Mouse (Mus musculus) neural tube, embryonic 15.5 days (tissue): Measurements from ENCODE around the gene Rrad. TPM values are rescaled to one million over a fixed set of nuclear protein-coding genes. Genes with fewer than 3 reads are reported as not detected.

Experiments
- ATAC-seq: fragments of 200-750 bp; cut with Nextera tagmentation; 2 replicates; pipeline ENCODE4 v1.8.0; 2017; ENCODE audit warnings: mild to moderate bottlenecking, moderate TSS enrichment, moderate library complexity; ENCODE audit not compliant: low FRiP score
- H3K27ac ChIP-seq: fragments of 300-500 bp; sonication (generic); replicated peaks from 2 replicates; pipeline ENCODE4 v1.5.1; 2015; ENCODE audit warnings: mild to moderate bottlenecking, inconsistent platforms
- H3K27me3 ChIP-seq: fragments of 300-500 bp; sonication (generic); replicated peaks from 2 replicates; pipeline ENCODE4 v1.6.1; 2015; ENCODE audit warnings: inconsistent platforms
- H3K36me3 ChIP-seq: fragments of 300-500 bp; sonication (generic); 2 replicates; pipeline ENCODE4 v1.6.1; 2015; ENCODE audit warnings: inconsistent platforms
- H3K4me1 ChIP-seq: fragments of 300-500 bp; sonication (generic); 2 replicates; pipeline ENCODE4 v1.6.1; 2015; ENCODE audit warnings: inconsistent platforms
- H3K4me2 ChIP-seq: fragments of 300-500 bp; sonication (generic); 2 replicates; pipeline ENCODE4 v1.6.1; 2015; ENCODE audit warnings: inconsistent platforms, mild to moderate bottlenecking, moderate library complexity
- H3K4me3 ChIP-seq: fragments of 300-500 bp; sonication (generic); replicated peaks from 2 replicates; pipeline ENCODE4 v1.5.1; 2015; ENCODE audit warnings: mild to moderate bottlenecking, inconsistent platforms
- H3K9ac ChIP-seq: fragments of 300-500 bp; sonication (generic); replicated peaks from 2 replicates; pipeline ENCODE4 v1.6.1; 2015; ENCODE audit warnings: mild to moderate bottlenecking, inconsistent platforms
- H3K9me3 ChIP-seq: fragments of 300-500 bp; sonication (generic); replicated peaks from 2 replicates; pipeline ENCODE4 v1.6.1; 2016; ENCODE audit warnings: inconsistent platforms
- WGBS: fragments of 180-500 bp; shearing (Covaris S2); methylation state at CpG from one replicate; pipeline ENCODE4 v1.1.7; 2015; ENCODE audit warnings: mixed read lengths; 5-methylcytosine and 5-hydroxymethylcytosine counted together
- polyA plus RNA-seq: library from polyadenylated mRNA; unstranded; fragments of >200 nt; fragmentation: Nextera tagmentation; extraction: Ambion mirVana; gene quantifications from 2 replicates; pipeline ENCODE4 v1.2.1, GENCODE M21; 2015

The Rrad gene
- polyA plus RNA-seq, 1 experiment from 2014 or later: 4.7 TPM

GRCm38 (mm10) chr8:104609222-104609621 is 21.9 kb downstream of the Rrad start:
- 78% methylated on average over 8 of the region's 8 CpGs for WGBS

GRCm38 (mm10) chr8:104607944-104608343 is 23.2 kb downstream of the Rrad start:
- Histone ChIP-seq H3K9ac (no peak overlapping the region), H3K27ac (no peak overlapping the region), H3K4me2 (no peak overlapping the region), H3K36me3 (no peaks in the 10 kb centered on the region), H3K4me1 (peaks cover 4% of the 10 kb centered on the region; the same call in 1 of the 2 replicates), H3K4me3 (no peak overlapping the region), H3K9me3 (no peaks in the 10 kb centered on the region), H3K27me3 (no peaks in the 10 kb centered on the region)
- no peak for ATAC-seq
- WGBS: 80% methylated on average over 2 of the region's 2 CpGs

More at GRCm38 (mm10) chr8:104609222-104609621, 21.9 kb downstream of the Rrad start:
- Histone ChIP-seq H3K4me1 (no peaks in the 10 kb centered on the region), H3K27me3 (no peaks in the 10 kb centered on the region), H3K27ac (no peak overlapping the region), H3K9ac (no peak overlapping the region), H3K4me3 (no peak overlapping the region), H3K4me2 (no peak overlapping the region), H3K36me3 (no peaks in the 10 kb centered on the region), H3K9me3 (no peaks in the 10 kb centered on the region)
- ATAC-seq: no peak

GRCm38 (mm10) chr8:104606329-104606728 is 24.8 kb downstream of the Rrad start:
- H3K27me3 ChIP-seq: 0 out of 2 replicates have a peak, but pooled peaks cover 6% of the 10 kb centered on the region
- H3K9me3 ChIP-seq: no peaks in the 10 kb centered on the region
- no peak overlapping the region for H3K9ac ChIP-seq
- no peaks in the 10 kb centered on the region for H3K36me3 ChIP-seq
- H3K4me1 ChIP-seq: peaks cover 18% of the 10 kb centered on the region
- H3K4me2 ChIP-seq: no peak overlapping the region
- WGBS: 50% methylated on average over 6 of the region's 6 CpGs
- no peak overlapping the region for H3K27ac ChIP-seq
- ATAC-seq: no peak
- H3K4me3 ChIP-seq: no peak overlapping the region

- no peak overlapping the region for H3K4me2 ChIP-seq
- 57% methylated on average over 4 of the region's 4 CpGs for WGBS
- no peak overlapping the region for H3K9ac ChIP-seq
- ATAC-seq: no peak
- H3K4me3 ChIP-seq: no peak overlapping the region
- H3K36me3 ChIP-seq: no peaks in the 10 kb centered on the region
- H3K4me1 ChIP-seq: peaks cover 18% of the 10 kb centered on the region
- no peaks in the 10 kb centered on the region for H3K9me3 ChIP-seq
- H3K27ac ChIP-seq: no peak overlapping the region
- H3K27me3 ChIP-seq: 0 out of 2 replicates have a peak, but pooled peaks cover 8% of the 10 kb centered on the region
These were observed 27.9 kb downstream of the Rrad start for GRCm38 (mm10) chr8:104603245-104603593.

GRCm38 (mm10) chr8:104602468-104603244 is 28.5 kb downstream of the Rrad start:
- Histone ChIP-seq H3K9me3 (no peaks in the 10 kb centered on the region), H3K4me2 (peak overlapping the region; percentile 54), H3K4me1 (peaks cover 18% of the 10 kb centered on the region), H3K27me3 (0 out of 2 replicates have a peak, but pooled peaks cover 8% of the 10 kb centered on the region), H3K9ac (no peak overlapping the region), H3K27ac (no peak overlapping the region), H3K36me3 (peaks cover under 1% of the 10 kb centered on the region; the same call in 1 of the 2 replicates), H3K4me3 (peak overlapping the region; percentile 22)
- ATAC-seq: peak; percentile 92
- 19% methylated on average over 21 of the region's 21 CpGs for WGBS

- peak overlapping the region; percentile 22; the same call in 1 of the 2 replicates for H3K4me3 ChIP-seq
- H3K36me3 ChIP-seq: peaks cover 2% of the 10 kb centered on the region; the same call in 1 of the 2 replicates
- 0 out of 2 replicates have a peak, but pooled peaks cover 8% of the 10 kb centered on the region for H3K27me3 ChIP-seq
- H3K9me3 ChIP-seq: no peaks in the 10 kb centered on the region
- H3K27ac ChIP-seq: no peak overlapping the region
- H3K4me1 ChIP-seq: peaks cover 18% of the 10 kb centered on the region
- peak; percentile 39; the same call in 1 of the 2 replicates for ATAC-seq
- H3K9ac ChIP-seq: 0 out of 2 replicates have a peak overlapping the region, but pooled peaks have one; percentile 14
- H3K4me2 ChIP-seq: peak overlapping the region; percentile 54
- under 1% methylated on average over 12 of the region's 12 CpGs for WGBS
These were observed 29.2 kb downstream of the Rrad start for GRCm38 (mm10) chr8:104601941-104602371.

- peak overlapping the region; percentile 54; the same call in 1 of the 2 replicates for H3K4me2 ChIP-seq
These were observed 29.7 kb downstream of the Rrad start for GRCm38 (mm10) chr8:104601386-104601785.

GRCm38 (mm10) chr8:104598496-104598895 is 32.6 kb downstream of the Rrad start:
- 73% methylated on average over 6 of the region's 6 CpGs for WGBS
- H3K36me3 ChIP-seq: peaks cover 28% of the 10 kb centered on the region
- H3K4me3 ChIP-seq: no peak overlapping the region
- 0 out of 2 replicates have a peak, but pooled peaks cover 8% of the 10 kb centered on the region for H3K27me3 ChIP-seq
- H3K9ac ChIP-seq: no peak overlapping the region
- H3K27ac ChIP-seq: no peak overlapping the region
- peaks cover 18% of the 10 kb centered on the region for H3K4me1 ChIP-seq
- no peaks in the 10 kb centered on the region for H3K9me3 ChIP-seq
- H3K4me2 ChIP-seq: no peak overlapping the region
- ATAC-seq: no peak

More at GRCm38 (mm10) chr8:104601386-104601785, 29.7 kb downstream of the Rrad start:
- Histone ChIP-seq H3K9me3 (no peaks in the 10 kb centered on the region), H3K9ac (no peak overlapping the region), H3K4me1 (peaks cover 18% of the 10 kb centered on the region), H3K4me3 (no peak overlapping the region), H3K27me3 (0 out of 2 replicates have a peak, but pooled peaks cover 8% of the 10 kb centered on the region), H3K27ac (no peak overlapping the region), H3K36me3 (peaks cover 5% of the 10 kb centered on the region)
- WGBS: 22% methylated on average over 7 of the region's 7 CpGs
- ATAC-seq: no peak

GRCm38 (mm10) chr8:104597656-104598055 is 33.5 kb downstream of the Rrad start:
- 77% methylated on average over 6 of the region's 6 CpGs for WGBS
- peaks cover 28% of the 10 kb centered on the region for H3K36me3 ChIP-seq
- H3K4me3 ChIP-seq: no peak overlapping the region
- no peak overlapping the region for H3K9ac ChIP-seq
- H3K9me3 ChIP-seq: no peaks in the 10 kb centered on the region
- peaks cover 14% of the 10 kb centered on the region for H3K4me1 ChIP-seq
- ATAC-seq: no peak
- H3K27ac ChIP-seq: no peak overlapping the region
- no peak overlapping the region for H3K4me2 ChIP-seq
- H3K27me3 ChIP-seq: 0 out of 2 replicates have a peak, but pooled peaks cover 8% of the 10 kb centered on the region

- Histone ChIP-seq H3K9ac (no peak overlapping the region), H3K4me1 (peaks cover 11% of the 10 kb centered on the region), H3K4me3 (no peak overlapping the region), H3K9me3 (no peaks in the 10 kb centered on the region), H3K4me2 (no peak overlapping the region), H3K27ac (no peak overlapping the region), H3K27me3 (no peaks in the 10 kb centered on the region), H3K36me3 (peaks cover 28% of the 10 kb centered on the region)
- WGBS: 90% methylated on average over 21 of the region's 21 CpGs
- no peak for ATAC-seq
These were observed 35.2 kb downstream of the Rrad start for GRCm38 (mm10) chr8:104595773-104596536.

- no peaks in the 10 kb centered on the region for H3K9me3 ChIP-seq
- H3K9ac ChIP-seq: no peak overlapping the region
- no peaks in the 10 kb centered on the region for H3K27me3 ChIP-seq
- no peak overlapping the region for H3K27ac ChIP-seq
- 95% methylated on average over 19 of the region's 19 CpGs for WGBS
- H3K4me2 ChIP-seq: no peak overlapping the region
- peaks cover 28% of the 10 kb centered on the region for H3K36me3 ChIP-seq
- H3K4me3 ChIP-seq: no peak overlapping the region
- ATAC-seq: no peak
- peaks cover 15% of the 10 kb centered on the region for H3K4me1 ChIP-seq
These were observed 36.3 kb downstream of the Rrad start for GRCm38 (mm10) chr8:104594611-104595362.
